Mouse (Mus musculus) CH12.LX (cell line): Measurements from ENCODE around the gene Zfpm1. TPM values are rescaled to one million over a fixed set of nuclear protein-coding genes. Genes with fewer than 3 reads are reported as not detected.

Source experiments
- DNase-seq: peaks from one replicate; pipeline ENCODE4 v3.0.0-alpha.2; 2013; ENCODE audit errors: extremely low read depth
- H3K27ac ChIP-seq: 2 replicates; pipeline ENCODE4 v1.5.1; 2012; ENCODE audit warnings: low read depth, mild to moderate bottlenecking, control low read depth, moderate library complexity; ENCODE audit not compliant: insufficient read depth
- H3K27me3 ChIP-seq: replicated peaks from 2 replicates; pipeline ENCODE3; 2012; ENCODE audit warnings: inconsistent platforms
- H3K36me3 ChIP-seq, 2 experiments: replicated peaks in 1 of 2; 2 replicates each; pipeline versions ENCODE3 to v1.6.1; 2012; ENCODE audit warnings: inconsistent platforms in 1 of 2, low read length in 1 of 2, mild to moderate bottlenecking in 1 of 2, mixed read lengths in 1 of 2, moderate library complexity in 1 of 2; ENCODE audit not compliant: control insufficient read depth in 1 of 2, insufficient read depth in 1 of 2
- H3K4me1 ChIP-seq, 2 experiments: 2 replicates each; pipeline ENCODE4 v1.6.1; 2012; ENCODE audit warnings: inconsistent platforms in 1 of 2, moderate library complexity in 1 of 2; ENCODE audit not compliant: insufficient read depth in 2 of 2, control insufficient read depth in 1 of 2
- H3K4me2 ChIP-seq: 2 replicates; pipeline ENCODE4 v1.6.1; 2012; ENCODE audit warnings: low read depth, mild to moderate bottlenecking, control low read depth; ENCODE audit not compliant: poor library complexity, insufficient read depth, severe bottlenecking
- H3K4me3 ChIP-seq, 3 experiments: fragments of 150-350 bp in 1 of 3; sonication (generic) in 1 of 3; replicated peaks in 1 of 3; 2 replicates each; pipeline versions ENCODE3 to v1.5.1; 2011 to 2012; ENCODE audit warnings: low read depth in 2 of 3, low read length in 2 of 3, mild to moderate bottlenecking in 2 of 3, moderate library complexity in 2 of 3, control low read depth in 1 of 3, improper control_type of control experiment in 1 of 3, inconsistent platforms in 1 of 3, mixed read lengths in 1 of 3; ENCODE audit not compliant: poor library complexity in 1 of 3
- H3K79me2 ChIP-seq: replicated peaks from 2 replicates; pipeline ENCODE4 v1.6.1; 2012; ENCODE audit warnings: mild to moderate bottlenecking, moderate library complexity; ENCODE audit not compliant: control insufficient read depth, poor library complexity, insufficient read depth, severe bottlenecking; ENCODE audit errors: extremely low read depth
- H3K9ac ChIP-seq: 2 replicates; pipeline ENCODE4 v1.6.1; 2012; ENCODE audit warnings: low read depth, mild to moderate bottlenecking, control low read depth, moderate library complexity; ENCODE audit not compliant: insufficient read depth
- H3K9me3 ChIP-seq: replicated peaks from 2 replicates; pipeline ENCODE3; 2012; ENCODE audit warnings: low read length, inconsistent platforms, mixed read lengths
- BHLHE40 ChIP-seq: IDR thresholded peaks from 2 replicates; pipeline ENCODE4 v1.6.1; 2011; ENCODE audit warnings: mild to moderate bottlenecking, low read depth, low read length, improper control_type of control experiment
- CHD2 ChIP-seq: IDR thresholded peaks from 2 replicates; pipeline ENCODE4 v1.6.1; 2011; ENCODE audit warnings: low read length, improper control_type of control experiment
- E2F4 ChIP-seq: IDR thresholded peaks from 2 replicates; pipeline ENCODE4 v1.6.1; 2011; ENCODE audit warnings: low read depth, low read length, improper control_type of control experiment; ENCODE audit not compliant: insufficient replicate concordance
- GABPA ChIP-seq: IDR thresholded peaks from 2 replicates; pipeline ENCODE4 v1.6.1; 2012; ENCODE audit warnings: low read depth, low read length, improper control_type of control experiment, inconsistent platforms; ENCODE audit not compliant: insufficient replicate concordance
- MEF2A ChIP-seq: IDR thresholded peaks from 2 replicates; pipeline ENCODE4 v1.6.1; 2014; ENCODE audit warnings: low read depth, mild to moderate bottlenecking, inconsistent platforms, low read length, improper control_type of control experiment, borderline replicate concordance
- MYC ChIP-seq: IDR thresholded peaks from 2 replicates; pipeline ENCODE4 v1.6.1; 2011; ENCODE audit warnings: low read depth, mild to moderate bottlenecking, improper control_type of control experiment, low read length
- NRF1 ChIP-seq: IDR thresholded peaks from 2 replicates; pipeline ENCODE4 v1.6.1; 2014; ENCODE audit warnings: low read depth, mild to moderate bottlenecking, inconsistent platforms, low read length, improper control_type of control experiment, moderate library complexity
- RAD21 ChIP-seq: IDR thresholded peaks from 2 replicates; pipeline ENCODE4 v1.6.1; 2011; ENCODE audit warnings: low read depth, mild to moderate bottlenecking, low read length, improper control_type of control experiment, moderate library complexity
- RCOR1 ChIP-seq: conservative IDR thresholded peaks from 2 replicates; pipeline ENCODE4 v1.6.1; 2012; ENCODE audit warnings: low read depth, mild to moderate bottlenecking, inconsistent platforms, low read length, improper control_type of control experiment
- SIN3A ChIP-seq: IDR thresholded peaks from 2 replicates; pipeline ENCODE4 v1.6.1; 2012; ENCODE audit warnings: low read length, improper control_type of control experiment, inconsistent platforms
- SMC3 ChIP-seq: IDR thresholded peaks from 2 replicates; pipeline ENCODE4 v1.6.1; 2011; ENCODE audit warnings: low read depth, low read length, improper control_type of control experiment
- TBP ChIP-seq: conservative IDR thresholded peaks from 2 replicates; pipeline ENCODE4 v1.6.1; 2011; ENCODE audit warnings: low read depth, low read length, improper control_type of control experiment
- USF1 ChIP-seq: IDR thresholded peaks from 2 replicates; pipeline ENCODE4 v1.6.1; 2014; ENCODE audit warnings: low read depth, mild to moderate bottlenecking, inconsistent platforms, low read length, improper control_type of control experiment
- USF2 ChIP-seq: conservative IDR thresholded peaks from 2 replicates; pipeline ENCODE4 v1.6.1; 2011; ENCODE audit warnings: low read depth, low read length, improper control_type of control experiment
- dilution Hi-C: fragments of 300-500 bp; cut with MboI; formaldehyde crosslinking; loops from 2 replicates; pipeline ENCODE4 v1.14.3; 2020; ENCODE audit warnings: low sequenced_read_pairs; ENCODE audit not compliant: extremely low pct_unique_long_range_greater_than_20kb, extremely low pct_ligation_motif_present
- in situ Hi-C: fragments of 300-500 bp; cut with MboI; formaldehyde crosslinking; loops from 3 replicates; pipeline ENCODE4 v1.14.3; 2019; ENCODE audit warnings: low sequenced_read_pairs, low pct_ligation_motif_present, low pct_unique_long_range_greater_than_20kb, mixed read lengths
- polyA plus RNA-seq: library from polyadenylated mRNA; unstranded; fragments of >175 nt; gene quantifications from 2 replicates; pipeline ENCODE4 v1.2.1, GENCODE M21; 2012; ENCODE audit warnings: low read depth; ENCODE audit not compliant: insufficient read length
- total RNA-seq, 2 experiments: library from RNA; depleted of rRNA; stranded (reverse); fragments of 300-350 nt in 1 of 2; fragments of >200 nt in 1 of 2; gene quantifications; 2 replicates each; pipeline ENCODE4 v1.2.3; 2012 to 2014

Zfpm1 gene
- total and polyA plus RNA-seq, 3 experiments = 11.0 to 63.5 (median 30.1) TPM

GRCm38 (mm10) chr8:122342806-122343209 is 60.9 kb downstream of the Zfpm1 start:
- in situ Hi-C loops = no loop called here
- no peak overlapping the region for H3K27ac ChIP-seq
- no peak for TF ChIP-seq NRF1
- TF ChIP-seq SIN3A = 0 out of 2 replicates have a peak, but pooled peaks have one; percentile 14
- H3K4me2 ChIP-seq = no peak overlapping the region
- no peaks in the 10 kb centered on the region for H3K79me2 ChIP-seq
- H3K36me3 ChIP-seq = peaks cover 7 to 19% of the 10 kb centered on the region in 2 experiments
- no peak for DNase-seq
- H3K9me3 ChIP-seq = peaks cover 2% of the 10 kb centered on the region
- dilution Hi-C loops = no loop called here
- H3K27me3 ChIP-seq = peaks cover 2% of the 10 kb centered on the region
- H3K9ac ChIP-seq = no peak overlapping the region
- H3K4me1 ChIP-seq = peaks cover 8 to 29% of the 10 kb centered on the region in 2 experiments
- H3K4me3 ChIP-seq = no peak overlapping the region

- peaks cover 8 to 29% of the 10 kb centered on the region in 2 experiments for H3K4me1 ChIP-seq
- H3K27me3 ChIP-seq = peaks cover 2% of the 10 kb centered on the region
- H3K27ac ChIP-seq = no peak overlapping the region
- peaks cover 2% of the 10 kb centered on the region for H3K9me3 ChIP-seq
- dilution Hi-C loops = no loop called here
- peaks cover 2 to 13% of the 10 kb centered on the region in 2 experiments for H3K36me3 ChIP-seq
- no peaks in the 10 kb centered on the region for H3K79me2 ChIP-seq
- peak overlapping the region in 1 of 3 experiments; percentile 14 for H3K4me3 ChIP-seq
- DNase-seq = no peak
- H3K4me2 ChIP-seq = peak overlapping the region; percentile 26; the same call in 1 of the 2 replicates
- TF ChIP-seq NRF1 = no peak
- no peak for TF ChIP-seq RCOR1
- no peak for TF ChIP-seq RAD21
- no peak for TF ChIP-seq E2F4
- no peak for TF ChIP-seq USF1
- no peak for TF ChIP-seq MYC
- TF ChIP-seq BHLHE40 = no peak
- no peak for TF ChIP-seq GABPA
- no peak for TF ChIP-seq TBP
- no peak for TF ChIP-seq MEF2A
- TF ChIP-seq USF2 = no peak
- TF ChIP-seq SMC3 = no peak
- TF ChIP-seq CHD2 = no peak
- TF ChIP-seq, all 38 proteins: peak for 0
- no peak overlapping the region for H3K9ac ChIP-seq
- in situ Hi-C loops = no loop called here
Observed at GRCm38 (mm10) chr8:122343341-122343740, 61.4 kb downstream of the Zfpm1 start.
